Mouse (Mus musculus) CD8-positive naive resting alpha-beta T cell, adult 2 months (primary cell): ENCODE data around the gene Cdc14a.
"Not testable (repeated sequence)": the region's sequence is repeated elsewhere in the genome, so short reads cannot be mapped to it uniquely, and the experiment has no call there.

ENCODE experiments used
- DNase-seq, 2 experiments: peaks; one replicate each; pipeline ENCODE4 v3.0.0; 2022; ENCODE audit warnings: low read depth in 2 of 2, low spot score in 2 of 2

Cdc14a gene

GRCm38 (mm10) chr3:116374486-116374885, 49.3 kb downstream of the Cdc14a start:
- peak in 1 of 2 experiments; percentile 1 for DNase-seq

DNA sequence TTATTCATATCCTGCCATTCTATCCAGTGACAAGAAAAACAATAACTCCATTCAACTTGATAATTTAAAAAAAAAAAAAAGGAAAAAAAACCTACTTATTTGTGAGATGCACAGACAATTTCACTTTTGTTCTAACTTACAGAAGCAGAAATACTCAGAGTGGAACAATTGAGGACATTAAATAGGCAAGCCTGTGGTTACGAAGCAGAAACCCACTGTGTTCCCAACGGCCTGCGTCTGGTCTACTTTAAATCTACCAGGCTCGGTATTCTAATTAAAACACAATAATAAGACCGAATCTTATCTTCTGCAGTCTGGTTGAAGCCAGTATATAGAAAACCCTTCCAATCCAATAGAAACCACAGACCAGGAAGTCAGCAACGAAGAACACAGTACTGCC, 50.6 kb downstream of the Cdc14a start:
- DNase-seq, result no peak

- DNase-seq, result no peak
Measured at GRCm38 (mm10) chr3:116368868-116369437, 54.9 kb downstream of the Cdc14a start.

- DNase-seq, result no peak
Measured at GRCm38 (mm10) chr3:116366125-116366524, 57.7 kb downstream of the Cdc14a start.

- no peak for DNase-seq
Measured at GRCm38 (mm10) chr3:116361906-116362305, 61.9 kb downstream of the Cdc14a start.

GRCm38 (mm10) chr3:116361101-116361500, 62.7 kb downstream of the Cdc14a start:
- DNase-seq, result no peak

DNA sequence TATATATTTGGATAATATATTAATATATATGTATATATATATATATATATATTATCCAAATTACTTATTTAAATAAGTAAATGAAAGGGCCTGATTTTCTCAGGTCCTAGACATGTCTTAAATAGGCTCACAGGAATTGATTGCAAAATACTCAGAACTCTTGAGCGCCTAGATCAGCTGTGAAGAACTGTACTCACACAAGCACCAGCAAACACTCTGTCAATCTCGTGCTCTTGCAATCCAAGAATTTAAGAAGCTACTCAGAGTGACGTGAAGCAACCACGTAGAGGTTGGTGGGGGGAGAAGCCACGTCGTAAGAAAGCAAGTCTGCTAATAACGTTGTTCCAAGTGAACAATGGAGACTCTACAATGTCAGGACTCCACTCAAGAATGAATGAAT, 66.0 kb downstream of the Cdc14a start:
- no peak for DNase-seq

DNA sequence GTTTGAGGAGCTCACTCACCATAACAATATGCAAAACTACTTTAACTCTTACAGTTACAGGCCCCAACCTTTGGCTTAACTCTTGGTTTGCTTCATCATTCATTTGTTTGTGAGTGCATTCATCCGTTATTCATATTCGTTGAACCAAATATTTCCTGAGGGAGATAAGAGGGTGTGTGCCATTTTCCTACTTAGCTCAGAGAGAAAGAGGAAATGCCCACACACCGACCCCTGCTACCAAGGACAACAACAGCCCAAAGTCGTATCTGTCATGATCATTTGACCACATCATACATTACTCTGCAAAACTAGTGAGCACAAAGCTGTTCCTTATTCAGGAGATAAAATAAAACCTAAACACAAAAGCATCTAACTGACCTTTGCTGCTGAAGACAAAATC, 66.7 kb downstream of the Cdc14a start:
- DNase-seq, result no peak

DNA sequence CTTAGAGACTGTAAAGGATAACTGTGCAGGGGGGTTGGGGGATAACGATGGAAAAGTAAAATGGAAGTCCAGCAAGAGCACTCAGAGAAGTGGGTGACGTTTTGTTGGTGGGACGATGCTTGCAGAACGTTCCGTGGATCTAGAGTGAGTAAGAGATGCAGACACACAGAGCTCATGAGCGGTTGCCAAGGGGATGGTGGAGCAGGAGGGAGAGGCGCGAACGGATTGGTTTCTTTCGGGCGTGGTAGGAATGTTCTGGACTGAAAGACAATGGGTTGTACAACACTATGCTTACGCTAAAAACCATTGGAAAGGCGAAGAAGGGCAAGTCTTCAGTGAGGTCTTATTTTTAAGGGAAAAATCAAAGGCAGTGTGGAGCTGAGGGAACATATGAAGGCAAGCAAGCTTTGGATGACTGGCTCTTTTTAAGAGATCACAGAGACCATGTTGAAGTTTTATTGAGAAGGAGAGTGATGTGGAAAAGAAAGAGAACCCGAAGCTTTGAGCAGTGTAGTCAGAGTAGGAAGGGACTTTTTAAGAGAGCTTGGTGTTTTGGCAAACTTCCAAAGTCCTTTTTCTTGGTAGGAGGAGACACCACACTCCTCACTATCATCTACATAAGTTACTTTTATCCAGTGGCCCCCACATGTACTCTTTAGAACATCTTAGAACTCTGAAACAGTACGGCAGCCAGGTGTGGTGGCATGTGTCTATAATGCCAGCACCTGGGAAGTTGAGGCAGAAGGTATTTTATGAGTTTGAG, 68.6 kb downstream of the Cdc14a start:
- DNase-seq, result no peak

DNA sequence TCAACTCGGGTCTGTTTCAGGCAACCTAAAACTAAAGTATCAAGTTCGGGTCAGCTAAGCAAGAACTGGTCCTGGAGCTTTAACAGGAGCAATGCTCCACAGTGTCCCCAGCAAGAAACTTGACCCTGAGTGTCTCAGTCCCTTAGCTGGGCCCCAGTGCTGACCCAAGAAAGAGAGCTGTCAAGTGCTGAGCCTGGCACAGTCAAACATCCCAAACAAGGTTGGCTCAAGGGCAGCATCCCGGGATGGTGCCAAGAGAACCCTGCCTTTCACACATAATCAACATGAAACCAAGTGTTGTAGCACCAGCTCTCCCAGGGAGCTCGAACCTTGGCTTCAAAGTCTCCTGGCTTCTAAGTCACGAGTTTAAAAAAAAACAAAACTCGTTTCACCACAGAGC, 71.3 kb downstream of the Cdc14a start:
- no peak for DNase-seq

DNA sequence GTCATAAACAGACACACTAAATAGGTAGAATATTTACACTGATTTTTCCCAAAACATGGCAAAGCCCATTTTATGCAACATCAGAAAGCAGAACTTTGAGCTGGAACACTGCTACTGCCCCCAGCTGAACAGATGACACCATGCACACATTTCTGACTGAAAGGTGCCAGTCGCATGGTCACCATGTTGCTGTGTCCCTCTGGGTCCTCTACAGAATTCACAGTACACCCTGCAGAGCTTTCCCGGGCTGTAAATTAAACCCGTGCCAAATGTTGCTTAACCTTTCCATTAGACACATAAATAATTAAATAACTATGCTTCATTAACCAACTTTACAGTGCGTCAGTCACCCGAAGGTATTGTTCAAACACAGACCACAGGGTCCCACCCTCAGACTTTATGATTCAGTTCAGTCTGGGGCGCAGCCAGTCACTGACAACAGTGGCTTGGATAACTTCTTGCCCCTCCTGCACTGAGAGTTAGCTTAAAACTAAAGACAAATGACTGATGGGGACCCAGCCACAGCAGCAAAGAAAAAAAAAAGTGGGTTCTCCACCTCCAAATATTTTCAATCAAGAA, 73.4 kb downstream of the Cdc14a start:
- no peak for DNase-seq

DNA sequence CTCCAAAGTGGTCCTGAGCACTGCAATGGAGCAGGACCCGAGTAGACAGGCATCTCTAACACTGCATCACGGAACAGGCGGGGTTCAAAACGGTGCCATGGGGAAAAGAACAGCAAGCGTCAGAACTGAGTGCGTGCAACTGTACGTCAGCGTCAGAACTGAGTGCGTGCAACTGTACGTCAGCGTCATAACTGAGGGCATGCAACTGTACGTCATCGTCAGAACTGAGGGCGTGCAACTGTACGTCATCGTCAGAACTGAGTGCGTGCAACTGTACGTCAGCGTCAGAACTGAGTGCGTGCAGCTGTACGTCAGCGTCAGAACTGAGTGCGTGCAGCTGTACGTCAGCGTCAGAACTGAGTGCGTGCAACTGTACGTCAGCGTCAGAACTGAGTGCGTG, 76.3 kb downstream of the Cdc14a start:
- DNase-seq, result not testable (repeated sequence)

DNA sequence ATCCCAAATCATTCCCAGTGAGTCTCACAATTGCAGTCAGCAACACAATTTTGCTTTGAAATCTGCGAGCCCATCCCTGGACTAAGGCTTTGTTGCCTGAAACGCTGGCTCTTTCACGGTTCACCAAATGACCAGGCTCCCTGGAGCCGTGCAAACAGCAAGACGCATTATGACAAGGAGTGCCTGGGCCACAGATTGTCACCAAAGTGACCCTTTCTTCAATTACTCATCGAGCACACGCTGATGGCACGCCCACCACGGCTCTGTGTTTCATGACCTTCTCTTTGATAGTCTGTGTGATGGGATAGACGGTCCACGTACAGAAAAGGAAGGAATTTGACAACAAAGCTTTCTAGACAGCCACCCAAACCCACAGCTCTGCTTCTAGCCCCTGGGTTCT, 78.6 kb downstream of the Cdc14a start:
- DNase-seq, result no peak

- no peak for DNase-seq
Measured at GRCm38 (mm10) chr3:116342251-116342650, 81.6 kb downstream of the Cdc14a start.

- DNase-seq, result peak; percentile 53 to 68
Measured at GRCm38 (mm10) chr3:116340950-116341624, 82.7 kb downstream of the Cdc14a start.

DNA sequence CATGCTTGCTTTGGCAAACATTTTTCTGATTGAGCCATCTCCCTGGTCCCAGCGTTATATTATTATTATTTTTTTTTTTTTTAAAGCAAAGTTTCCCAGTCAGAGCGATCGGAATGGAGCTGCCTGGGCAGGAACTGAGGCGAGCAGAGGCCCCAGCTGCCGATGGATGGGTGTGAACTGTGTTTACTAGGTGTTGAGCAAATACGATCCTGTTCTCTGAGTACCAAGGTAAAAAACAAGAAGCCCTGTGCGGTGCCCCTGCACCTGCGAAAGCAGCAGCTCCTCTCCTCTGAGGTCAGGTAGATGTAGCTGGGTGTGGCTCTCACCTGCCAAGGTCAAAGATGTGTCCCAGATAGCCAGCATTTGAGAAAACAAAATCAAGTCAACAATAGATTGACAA, 83.6 kb downstream of the Cdc14a start:
- DNase-seq, result no peak

GRCm38 (mm10) chr3:116338616-116339015, 85.2 kb downstream of the Cdc14a start:
- no peak for DNase-seq

DNA sequence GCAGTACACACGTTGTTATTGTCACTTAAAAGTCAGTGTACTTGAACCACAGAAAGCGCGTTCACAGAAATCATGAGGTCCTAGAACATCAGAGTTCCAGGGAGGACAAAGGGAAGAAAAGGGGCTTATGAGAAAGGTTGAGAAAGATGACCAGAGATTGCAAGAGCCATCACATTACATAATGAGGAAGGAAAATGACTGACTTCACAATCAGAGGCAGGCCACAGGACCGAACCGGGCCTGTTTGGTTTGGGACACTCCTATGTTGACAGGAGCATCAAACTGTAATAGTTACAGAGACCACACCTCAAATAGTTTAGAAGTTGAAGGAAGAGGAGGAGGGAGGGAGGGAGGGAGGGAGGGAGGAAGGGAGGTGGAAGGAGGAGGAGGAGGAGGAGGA, 86.0 kb downstream of the Cdc14a start:
- DNase-seq, result no peak

DNA sequence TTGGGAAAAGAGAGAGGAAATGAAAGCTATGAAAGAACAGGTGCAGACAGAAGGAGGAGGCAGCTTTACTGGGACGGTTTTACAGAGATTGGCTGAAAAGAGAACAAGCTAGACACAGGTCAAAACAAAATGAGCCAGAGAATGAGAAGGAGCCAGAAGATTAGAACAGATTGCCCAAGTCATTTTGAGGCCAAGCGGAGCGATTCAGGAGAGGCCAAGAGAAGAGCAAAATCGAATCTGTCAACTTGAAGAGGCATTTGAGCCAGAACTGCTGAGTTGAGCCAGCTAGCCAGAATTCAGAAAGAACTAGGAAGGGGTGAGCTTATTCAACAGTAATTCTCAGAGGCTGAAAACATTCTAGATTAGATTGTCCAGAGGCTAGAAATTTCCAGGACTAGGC, 88.8 kb downstream of the Cdc14a start:
- DNase-seq, result no peak

DNA sequence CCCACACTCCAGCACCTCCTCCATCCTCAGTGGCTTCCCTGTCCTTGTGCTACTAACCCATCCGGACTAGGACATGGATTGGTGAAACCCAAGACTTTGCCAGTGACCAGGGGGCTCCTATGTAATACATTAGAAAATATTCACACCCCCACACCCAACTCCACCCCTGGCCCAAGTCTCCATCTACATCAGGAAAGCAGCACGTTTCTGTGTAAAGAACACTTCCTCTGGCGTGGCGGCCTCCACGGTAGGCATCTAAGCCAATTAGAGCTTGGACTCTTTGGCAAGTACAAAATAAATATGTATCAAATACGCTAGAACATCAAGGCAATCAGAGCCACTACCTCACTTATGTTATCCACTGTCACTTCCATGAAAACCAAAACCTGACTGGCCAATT, 90.1 kb downstream of the Cdc14a start:
- no peak for DNase-seq

DNA sequence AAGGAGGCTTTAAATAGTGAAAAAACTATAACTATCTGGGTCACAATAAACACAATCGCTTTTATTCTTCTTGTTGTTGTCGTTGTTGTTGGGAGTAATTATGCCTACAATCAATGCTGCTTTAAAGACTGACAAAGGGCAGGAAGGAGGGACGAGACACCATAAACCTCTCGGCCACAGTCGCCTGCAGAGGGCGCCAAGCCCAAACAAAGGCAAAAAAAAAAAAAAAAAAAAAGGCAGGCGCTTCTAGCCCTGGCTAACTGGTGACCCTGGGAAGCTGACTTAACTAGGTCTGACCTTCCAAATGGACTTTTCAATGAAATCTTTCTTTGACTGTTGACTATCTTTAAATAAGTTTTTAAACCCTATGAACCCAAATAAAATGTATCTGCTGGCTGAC, 90.6 kb downstream of the Cdc14a start:
- DNase-seq, result peak in 1 of 2 experiments; percentile 13
